Mouse (Mus musculus) kidney, postnatal 0 days (tissue): ENCODE measurements at regions not wholly inside any gene's neighbourhood (a gene's known extent, or its start where the extent isn't known, plus 50 kb on each side); places are given as distances from the start of the nearest gene placed in this dataset.

Experiments
- ATAC-seq: fragments of 200-750 bp; cut with Nextera tagmentation; replicated peaks from 2 replicates; pipeline ENCODE4 v1.8.0; 2017; ENCODE audit warnings: low read depth, moderate number of reproducible peaks, moderate TSS enrichment, moderate library complexity; ENCODE audit not compliant: low FRiP score
- DNase-seq: peaks from one replicate; pipeline ENCODE4 v3.0.0-alpha.2; 2016; ENCODE audit warnings: low spot score
- H3K27ac ChIP-seq: fragments of 300-500 bp; sonication (generic); 2 replicates; pipeline ENCODE4 v1.5.1; 2014; ENCODE audit warnings: mild to moderate bottlenecking
- H3K27me3 ChIP-seq: fragments of 300-500 bp; sonication (generic); 2 replicates; pipeline ENCODE4 v1.6.1; 2014; ENCODE audit warnings: low read length, mixed read lengths; ENCODE audit not compliant: insufficient read depth
- H3K36me3 ChIP-seq: fragments of 300-500 bp; sonication (generic); 2 replicates; pipeline ENCODE4 v1.6.1; 2014; ENCODE audit warnings: low read length, mixed read lengths; ENCODE audit not compliant: insufficient read depth
- H3K4me1 ChIP-seq: fragments of 300-500 bp; sonication (generic); replicated peaks from 2 replicates; pipeline ENCODE4 v1.6.1; 2014; ENCODE audit warnings: antibody characterized with exemption, low read length, mixed read lengths; ENCODE audit not compliant: insufficient read depth
- H3K4me2 ChIP-seq: fragments of 300-500 bp; sonication (generic); 2 replicates; pipeline ENCODE4 v1.6.1; 2014; ENCODE audit warnings: mild to moderate bottlenecking, low read length, moderate library complexity, mixed read lengths
- H3K4me3 ChIP-seq: fragments of 300-500 bp; sonication (generic); replicated peaks from 2 replicates; pipeline ENCODE4 v1.5.1; 2014; ENCODE audit warnings: low read depth, low read length
- H3K9ac ChIP-seq: fragments of 300-500 bp; sonication (generic); 2 replicates; pipeline ENCODE4 v1.6.1; 2014; ENCODE audit warnings: low read depth, low read length
- H3K9me3 ChIP-seq: fragments of 300-500 bp; sonication (generic); replicated peaks from 2 replicates; pipeline ENCODE4 v1.6.1; 2016; ENCODE audit warnings: low read length, inconsistent platforms, mixed read lengths
- CTCF ChIP-seq: IDR thresholded peaks from 2 replicates; pipeline ENCODE4 v1.5.1; 2016; ENCODE audit warnings: antibody characterized with exemption, low read depth, mild to moderate bottlenecking, moderate library complexity
- WGBS: fragments of 180-500 bp; shearing (Covaris S2); extraction: QIAGEN DNeasy Blood & Tissue Kit; methylation state at CpG from one replicate; pipeline ENCODE4 v1.1.7; 2014; 5-methylcytosine and 5-hydroxymethylcytosine counted together

- Histone ChIP-seq H3K4me2 (no peak overlapping the region), H3K4me1 (no peaks in the 10 kb centered on the region), H3K27me3 (no peaks in the 10 kb centered on the region), H3K36me3 (no peaks in the 10 kb centered on the region), H3K9me3 (no peaks in the 10 kb centered on the region), H3K27ac (no peak overlapping the region), H3K4me3 (no peak overlapping the region), H3K9ac (no peak overlapping the region)
- DNase-seq: no peak
- no peak for ATAC-seq
- WGBS: 71% methylated on average over 2 of the region's 2 CpGs
- TF ChIP-seq CTCF: no peak
Measured at GRCm38 (mm10) chr3:114833120-114833519, 70.8 kb upstream of the Olfm3 start.
